Mouse (Mus musculus) forebrain, embryonic 12.5 days (tissue): ENCODE measurements around the gene Adcyap1r1. TPM values are rescaled to one million over a fixed set of nuclear protein-coding genes. Genes with fewer than 3 reads are reported as not detected.
A peak's percentile ranks its signal among the peaks of the same experiment; 100 is the strongest.

ENCODE experiments used
- ATAC-seq: fragments of 200-750 bp; cut with Nextera tagmentation; 2 replicates; pipeline ENCODE4 v1.8.0; 2017; ENCODE audit warnings: moderate TSS enrichment; ENCODE audit not compliant: low FRiP score
- H3K27ac ChIP-seq: fragments of 300-500 bp; sonication (generic); 2 replicates; pipeline ENCODE4 v1.5.1; 2016; ENCODE audit warnings: mild to moderate bottlenecking
- H3K27me3 ChIP-seq: fragments of 300-500 bp; sonication (generic); 2 replicates; pipeline ENCODE4 v1.6.1; 2016; ENCODE audit warnings: mild to moderate bottlenecking
- H3K36me3 ChIP-seq: fragments of 300-500 bp; sonication (generic); replicated peaks from 2 replicates; pipeline ENCODE4 v1.6.1; 2016; ENCODE audit warnings: mild to moderate bottlenecking
- H3K4me1 ChIP-seq: fragments of 300-500 bp; sonication (generic); 2 replicates; pipeline ENCODE4 v1.6.1; 2016
- H3K4me2 ChIP-seq: fragments of 300-500 bp; sonication (generic); 2 replicates; pipeline ENCODE4 v1.6.1; 2016; ENCODE audit warnings: mild to moderate bottlenecking, moderate library complexity
- H3K4me3 ChIP-seq: fragments of 300-500 bp; sonication (generic); replicated peaks from 2 replicates; pipeline ENCODE4 v1.5.1; 2016; ENCODE audit warnings: mild to moderate bottlenecking
- H3K9ac ChIP-seq: fragments of 300-500 bp; sonication (generic); 2 replicates; pipeline ENCODE4 v1.6.1; 2016; ENCODE audit warnings: mild to moderate bottlenecking
- H3K9me3 ChIP-seq: fragments of 300-500 bp; sonication (generic); 2 replicates; pipeline ENCODE4 v1.6.1; 2016
- WGBS: fragments of 180-500 bp; shearing (Covaris S2); methylation state at CpG from one replicate; pipeline ENCODE4 v1.1.7; 2016; 5-methylcytosine and 5-hydroxymethylcytosine counted together
- polyA plus RNA-seq: library from polyadenylated mRNA; unstranded; fragments of >200 nt; fragmentation: Nextera tagmentation; extraction: Ambion mirVana; gene quantifications from 2 replicates; pipeline ENCODE4 v1.2.1, GENCODE M21; 2016

Adcyap1r1 gene
- 13.4 and 15.7 TPM in 2 replicates for polyA plus RNA-seq

DNA sequence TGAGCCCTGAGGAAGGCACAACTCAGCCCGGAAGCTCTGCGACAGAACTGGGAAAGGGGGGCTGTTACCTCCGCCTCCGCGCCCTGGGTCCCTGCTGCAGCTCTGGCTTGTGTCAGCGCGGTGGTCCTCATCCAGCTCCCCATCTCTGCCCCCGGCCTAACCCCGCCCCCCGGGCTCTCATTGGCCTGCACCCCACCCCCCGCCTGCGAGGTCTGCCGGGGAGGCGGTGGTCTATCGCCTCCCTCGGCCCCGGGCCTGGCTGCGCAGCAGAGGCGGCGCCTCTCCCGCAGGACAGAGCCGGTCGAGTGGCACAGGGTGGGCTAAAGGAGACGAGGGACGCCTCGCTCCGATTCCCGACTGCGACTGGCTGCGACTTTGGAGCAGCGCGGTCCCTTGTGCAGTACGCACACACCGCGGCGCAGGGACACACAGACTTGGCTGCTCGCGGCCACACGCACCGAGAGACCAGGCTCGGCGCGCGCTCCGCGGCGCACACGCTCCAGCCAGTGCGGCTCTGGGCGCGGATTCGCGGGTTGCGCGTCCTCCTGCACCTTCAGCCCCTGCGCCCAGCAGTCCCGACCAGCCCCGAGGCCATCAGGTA is at the start of gene Adcyap1r1:
Adcyap1r1 (plus strand) TSS at position 208 of the 601 bp plus-strand sequence.
- Histone ChIP-seq H3K36me3 (no peaks in the 10 kb centered on the region), H3K4me1 (peaks cover 55% of the 10 kb centered on the region), H3K9me3 (no peaks in the 10 kb centered on the region), H3K4me2 (peak within 1 kb of the TSS; percentile 97), H3K9ac (peak within 1 kb of the TSS; percentile 77), H3K4me3 (peak within 1 kb of the TSS; percentile 62), H3K27me3 (peaks cover 54% of the 10 kb centered on the region), H3K27ac (peak within 1 kb of the TSS; percentile 71)
- WGBS = under 1% methylated on average over 58 of the region's 58 CpGs
- ATAC-seq = peak; percentile 90

- no peak overlapping the region for H3K4me2 ChIP-seq
- 85% methylated on average over 9 of the region's 9 CpGs for WGBS
- H3K27ac ChIP-seq = no peak overlapping the region
- no peak overlapping the region for H3K4me3 ChIP-seq
- H3K9me3 ChIP-seq = no peaks in the 10 kb centered on the region
- no peaks in the 10 kb centered on the region for H3K27me3 ChIP-seq
- no peak for ATAC-seq
- H3K36me3 ChIP-seq = no peaks in the 10 kb centered on the region
- H3K9ac ChIP-seq = no peak overlapping the region
- H3K4me1 ChIP-seq = peaks cover 13% of the 10 kb centered on the region; the same call in 1 of the 2 replicates
Observed at GRCm38 (mm10) chr6:55402041-55402776, 49.6 kb upstream of the Adcyap1r1 start.

- no peak overlapping the region for H3K9ac ChIP-seq
- ATAC-seq = no peak
- 78% methylated on average over 9 of the region's 9 CpGs for WGBS
- H3K4me2 ChIP-seq = no peak overlapping the region
- no peaks in the 10 kb centered on the region for H3K36me3 ChIP-seq
- no peaks in the 10 kb centered on the region for H3K9me3 ChIP-seq
- H3K4me1 ChIP-seq = peaks cover 13% of the 10 kb centered on the region; the same call in 1 of the 2 replicates
- no peak overlapping the region for H3K4me3 ChIP-seq
- H3K27me3 ChIP-seq = no peaks in the 10 kb centered on the region
- no peak overlapping the region for H3K27ac ChIP-seq
Observed at GRCm38 (mm10) chr6:55403411-55404309, 48.1 kb upstream of the Adcyap1r1 start.

GRCm38 (mm10) chr6:55404421-55404990 is 47.3 kb upstream of the Adcyap1r1 start:
- Histone ChIP-seq H3K4me1 (peaks cover 7% of the 10 kb centered on the region; the same call in 1 of the 2 replicates), H3K4me3 (no peak overlapping the region)

GRCm38 (mm10) chr6:55407345-55407744 is 44.4 kb upstream of the Adcyap1r1 start:
- Histone ChIP-seq H3K4me1 (no peaks in the 10 kb centered on the region), H3K27me3 (no peaks in the 10 kb centered on the region), H3K27ac (no peak overlapping the region), H3K4me3 (no peak overlapping the region), H3K36me3 (no peaks in the 10 kb centered on the region), H3K9me3 (no peaks in the 10 kb centered on the region), H3K4me2 (no peak overlapping the region), H3K9ac (no peak overlapping the region)
- ATAC-seq = no peak
- 88% methylated on average over 4 of the region's 4 CpGs for WGBS

More at GRCm38 (mm10) chr6:55404421-55404990, 47.3 kb upstream of the Adcyap1r1 start:
- Histone ChIP-seq H3K36me3 (no peaks in the 10 kb centered on the region), H3K27me3 (no peaks in the 10 kb centered on the region), H3K9ac (no peak overlapping the region), H3K4me2 (no peak overlapping the region), H3K27ac (no peak overlapping the region), H3K9me3 (no peaks in the 10 kb centered on the region)
- no peak for ATAC-seq
- WGBS = 87% methylated on average over 5 of the region's 5 CpGs

- Histone ChIP-seq H3K9me3 (no peaks in the 10 kb centered on the region), H3K36me3 (no peaks in the 10 kb centered on the region), H3K4me3 (no peak overlapping the region), H3K27ac (peak overlapping the region; percentile 43), H3K27me3 (no peaks in the 10 kb centered on the region), H3K4me1 (no peaks in the 10 kb centered on the region), H3K4me2 (no peak overlapping the region), H3K9ac (no peak overlapping the region)
- 54% methylated on average over 7 of the region's 7 CpGs for WGBS
- peak; percentile 51; the same call in 1 of the 2 replicates for ATAC-seq
Observed at GRCm38 (mm10) chr6:55410119-55410775, 41.5 kb upstream of the Adcyap1r1 start.

DNA sequence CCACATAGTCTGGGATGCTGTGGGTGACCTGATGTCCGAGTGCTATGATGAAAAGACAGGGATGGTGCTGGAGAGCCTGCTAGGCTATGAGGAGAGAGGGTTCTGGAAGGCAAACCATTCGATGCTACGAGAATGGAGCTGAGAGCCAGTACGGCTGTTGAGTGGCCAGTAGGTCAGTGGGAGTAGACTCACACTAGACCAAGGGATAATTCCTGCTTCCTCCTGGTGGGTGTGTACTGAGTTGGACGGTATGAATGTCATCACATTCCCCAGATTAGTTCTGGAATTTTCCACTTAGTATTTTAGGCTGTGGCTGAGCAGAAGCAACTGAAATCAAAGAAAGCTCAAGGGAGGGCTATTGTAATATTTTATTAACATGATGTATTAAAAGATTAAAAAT is 40.8 kb upstream of the Adcyap1r1 start:
- ATAC-seq = no peak
- no peaks in the 10 kb centered on the region for H3K27me3 ChIP-seq
- no peak overlapping the region for H3K9ac ChIP-seq
- peaks cover 1% of the 10 kb centered on the region; the same call in 1 of the 2 replicates for H3K4me1 ChIP-seq
- 88% methylated on average over 5 of the region's 5 CpGs for WGBS
- H3K4me3 ChIP-seq = no peak overlapping the region
- no peak overlapping the region for H3K4me2 ChIP-seq
- no peaks in the 10 kb centered on the region for H3K9me3 ChIP-seq
- no peaks in the 10 kb centered on the region for H3K36me3 ChIP-seq
- H3K27ac ChIP-seq = no peak overlapping the region; the same call in 1 of the 2 replicates

- H3K27me3 ChIP-seq = no peaks in the 10 kb centered on the region
- no peak overlapping the region for H3K4me2 ChIP-seq
- no peak overlapping the region for H3K9ac ChIP-seq
- no peak overlapping the region for H3K4me3 ChIP-seq
- H3K27ac ChIP-seq = no peak overlapping the region
- H3K4me1 ChIP-seq = peaks cover 14% of the 10 kb centered on the region
- 66% methylated on average over 5 of the region's 5 CpGs for WGBS
- H3K36me3 ChIP-seq = no peaks in the 10 kb centered on the region
- H3K9me3 ChIP-seq = no peaks in the 10 kb centered on the region
- ATAC-seq = no peak
Observed at GRCm38 (mm10) chr6:55416202-55416601, 35.6 kb upstream of the Adcyap1r1 start.

DNA sequence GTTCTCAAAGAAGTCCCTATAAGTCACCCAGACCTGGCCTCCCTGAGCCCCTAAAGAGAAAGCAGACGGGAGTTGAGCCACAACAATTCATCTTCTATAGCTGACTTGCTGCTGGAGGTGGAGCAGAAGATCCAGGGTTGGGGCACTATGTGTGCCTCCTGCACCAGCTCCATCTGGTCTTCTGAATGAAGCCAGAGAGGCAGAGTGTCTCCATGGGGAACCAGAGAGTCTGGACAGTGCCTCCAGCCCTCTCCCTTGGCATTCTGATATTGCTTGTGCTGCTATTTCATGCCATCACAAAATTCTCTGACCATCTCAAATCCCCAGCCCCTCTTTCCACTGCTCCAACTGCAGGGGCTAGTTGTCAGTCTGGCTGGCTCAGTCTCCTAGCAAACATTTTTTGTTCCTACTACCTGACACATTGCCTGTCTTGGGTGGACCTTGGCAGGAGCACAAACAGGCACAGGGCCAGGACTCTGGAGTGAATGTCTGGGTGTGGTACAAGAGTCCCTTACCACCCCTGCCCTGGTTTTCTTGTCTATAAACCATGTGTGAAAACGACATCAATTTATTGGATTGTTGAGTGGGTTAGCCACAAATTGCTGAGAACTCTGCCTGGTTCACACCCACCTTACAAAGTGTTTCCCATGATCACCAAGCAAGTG is 32.9 kb upstream of the Adcyap1r1 start:
- 70% methylated on average over 2 of the region's 2 CpGs for WGBS
- H3K27me3 ChIP-seq = peaks cover 11% of the 10 kb centered on the region; the same call in 1 of the 2 replicates
- no peak overlapping the region for H3K9ac ChIP-seq
- no peaks in the 10 kb centered on the region for H3K36me3 ChIP-seq
- H3K9me3 ChIP-seq = no peaks in the 10 kb centered on the region
- no peak overlapping the region for H3K4me3 ChIP-seq
- H3K4me1 ChIP-seq = peaks cover 20% of the 10 kb centered on the region
- no peak overlapping the region for H3K4me2 ChIP-seq
- no peak overlapping the region for H3K27ac ChIP-seq
- ATAC-seq = no peak

GRCm38 (mm10) chr6:55420411-55420810 is 31.4 kb upstream of the Adcyap1r1 start:
- Histone ChIP-seq H3K9me3 (no peaks in the 10 kb centered on the region), H3K36me3 (no peaks in the 10 kb centered on the region), H3K4me1 (peaks cover 20% of the 10 kb centered on the region), H3K9ac (no peak overlapping the region), H3K4me2 (no peak overlapping the region), H3K27me3 (peaks cover 12% of the 10 kb centered on the region; the same call in 1 of the 2 replicates), H3K4me3 (no peak overlapping the region), H3K27ac (peak overlapping the region; percentile 53; the same call in 1 of the 2 replicates)
- WGBS = 87% methylated on average over 3 of the region's 3 CpGs
- peak; percentile 28; the same call in 1 of the 2 replicates for ATAC-seq

GRCm38 (mm10) chr6:55420869-55421361 is 30.9 kb upstream of the Adcyap1r1 start:
- Histone ChIP-seq H3K9ac (no peak overlapping the region), H3K4me1 (peaks cover 20% of the 10 kb centered on the region), H3K4me3 (no peak overlapping the region), H3K27me3 (peaks cover 15% of the 10 kb centered on the region; the same call in 1 of the 2 replicates), H3K36me3 (no peaks in the 10 kb centered on the region), H3K27ac (peak overlapping the region; percentile 53; the same call in 1 of the 2 replicates), H3K9me3 (no peaks in the 10 kb centered on the region), H3K4me2 (peak overlapping the region; percentile 10; the same call in 1 of the 2 replicates)
- 8% methylated on average over 1 of the region's 1 CpGs for WGBS
- peak; percentile 73 for ATAC-seq
